Mouse (Mus musculus) embryonic facial prominence, embryonic 10.5 days (tissue): ENCODE results near the gene Frat2. TPM values are rescaled to one million over a fixed set of nuclear protein-coding genes. Genes with fewer than 3 reads are reported as not detected.

Experiments
- DNase-seq: peaks from one replicate; pipeline ENCODE4 v3.0.0-alpha.2; 2017; ENCODE audit warnings: low spot score
- H3K27ac ChIP-seq: fragments of 300-500 bp; sonication (generic); replicated peaks from 2 replicates; pipeline ENCODE4 v1.5.1; 2016; ENCODE audit warnings: mild to moderate bottlenecking
- H3K27me3 ChIP-seq: fragments of 300-500 bp; sonication (generic); replicated peaks from 2 replicates; pipeline ENCODE4 v1.6.1; 2016; ENCODE audit warnings: low read depth, mild to moderate bottlenecking; ENCODE audit not compliant: poor library complexity, severe bottlenecking
- H3K36me3 ChIP-seq: fragments of 300-500 bp; sonication (generic); replicated peaks from 2 replicates; pipeline ENCODE4 v1.6.1; 2016; ENCODE audit warnings: mild to moderate bottlenecking, moderate library complexity
- H3K4me1 ChIP-seq: fragments of 300-500 bp; sonication (generic); 2 replicates; pipeline ENCODE4 v1.6.1; 2016
- H3K4me3 ChIP-seq: fragments of 300-500 bp; sonication (generic); 2 replicates; pipeline ENCODE4 v1.5.1; 2016; ENCODE audit warnings: mild to moderate bottlenecking, moderate library complexity
- H3K9me3 ChIP-seq: fragments of 300-500 bp; sonication (generic); 2 replicates; pipeline ENCODE4 v1.6.1; 2016; ENCODE audit warnings: mild to moderate bottlenecking
- WGBS: fragments of 180-500 bp; shearing (Covaris S2); methylation state at CpG from one replicate; pipeline ENCODE4 v1.1.7; 2016; 5-methylcytosine and 5-hydroxymethylcytosine counted together
- polyA plus RNA-seq: library from polyadenylated mRNA; unstranded; fragments of >200 nt; fragmentation: Nextera tagmentation; extraction: Ambion mirVana; gene quantifications from 2 replicates; pipeline ENCODE4 v1.2.1, GENCODE M21; 2016

Frat2 gene
- polyA plus RNA-seq, 1 experiment from 2014 or later = 3.8 TPM

DNA sequence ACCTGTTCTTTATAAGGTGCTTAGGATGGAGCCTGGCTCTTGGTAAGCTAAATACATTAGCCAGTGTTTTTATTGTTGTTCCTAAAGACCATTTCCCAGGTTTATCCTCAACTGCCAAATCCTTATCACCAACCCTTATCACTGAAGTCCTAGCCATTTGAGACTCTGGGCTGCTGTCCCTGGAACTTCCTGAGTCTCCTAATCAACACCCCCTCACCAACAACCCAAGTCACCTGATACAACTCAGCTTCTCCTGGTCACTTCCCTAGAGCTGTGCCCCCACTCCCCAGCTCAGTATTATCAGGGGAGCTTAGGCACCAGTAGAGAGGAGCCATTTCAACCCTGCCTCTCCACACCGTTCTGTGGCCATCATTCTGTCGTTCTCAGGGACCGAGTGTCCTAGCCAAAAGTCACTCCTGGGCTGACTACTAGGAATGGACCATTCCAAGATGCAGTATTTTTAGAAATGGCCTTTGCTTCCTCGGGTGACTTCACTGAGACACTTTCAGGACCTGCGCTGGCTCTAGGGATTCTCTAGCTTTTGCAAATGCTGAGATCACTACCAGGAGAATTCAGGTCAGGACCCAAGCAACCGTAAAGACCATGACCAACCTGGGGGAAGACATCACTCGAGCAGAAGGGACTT lies 6.7 kb downstream of the Frat2 start:
- Histone ChIP-seq H3K27me3 (peaks cover 17% of the 10 kb centered on the region), H3K4me3 (no peak overlapping the region), H3K36me3 (no peaks in the 10 kb centered on the region), H3K27ac (no peak overlapping the region), H3K4me1 (peaks cover 28% of the 10 kb centered on the region), H3K9me3 (no peaks in the 10 kb centered on the region)
- WGBS = 80% methylated on average over 7 of the region's 7 CpGs
- DNase-seq = no peak

DNA sequence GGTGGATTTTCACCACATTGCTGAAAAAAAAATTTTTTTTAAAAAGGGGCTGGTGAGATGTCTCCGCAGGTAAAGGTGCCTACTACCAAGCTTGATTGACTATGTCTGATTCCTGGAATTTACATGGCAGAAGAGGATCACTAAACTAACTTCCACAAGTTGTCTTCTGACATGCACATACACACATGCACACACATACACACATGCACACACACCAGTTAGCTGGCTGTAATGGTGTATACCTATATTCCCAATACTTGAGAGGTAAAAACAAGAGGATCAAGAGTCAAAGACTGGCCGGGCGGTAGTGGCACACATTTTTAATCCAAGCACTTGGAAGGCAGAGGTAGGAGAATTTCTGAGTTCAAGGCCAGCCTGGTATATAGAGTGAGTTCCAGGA lies 8.2 kb downstream of the Frat2 start:
- DNase-seq = no peak
- Histone ChIP-seq H3K9me3 (no peaks in the 10 kb centered on the region), H3K27me3 (peaks cover 4% of the 10 kb centered on the region; the same call in 1 of the 2 replicates), H3K36me3 (no peaks in the 10 kb centered on the region), H3K27ac (no peak overlapping the region), H3K4me1 (peaks cover 35% of the 10 kb centered on the region), H3K4me3 (no peak overlapping the region)
- WGBS = 95% methylated on average over 3 of the region's 3 CpGs

GRCm38 (mm10) chr19:41838808-41839207 lies 9.1 kb downstream of the Frat2 start:
- Histone ChIP-seq H3K9me3 (no peaks in the 10 kb centered on the region), H3K4me3 (no peak overlapping the region), H3K27me3 (peaks cover 3% of the 10 kb centered on the region; the same call in 1 of the 2 replicates), H3K27ac (no peak overlapping the region), H3K4me1 (peaks cover 35% of the 10 kb centered on the region), H3K36me3 (no peaks in the 10 kb centered on the region)
- no peak for DNase-seq
- WGBS = 86% methylated on average over 6 of the region's 6 CpGs

- Histone ChIP-seq H3K27ac (no peak overlapping the region), H3K9me3 (no peaks in the 10 kb centered on the region), H3K27me3 (peaks cover 12% of the 10 kb centered on the region), H3K4me1 (peaks cover 40% of the 10 kb centered on the region), H3K36me3 (no peaks in the 10 kb centered on the region), H3K4me3 (no peak overlapping the region)
- DNase-seq = no peak
- WGBS = 70% methylated on average over 4 of the region's 4 CpGs
Observed at GRCm38 (mm10) chr19:41837917-41838261, 10.0 kb downstream of the Frat2 start.

GRCm38 (mm10) chr19:41837194-41837916 lies 10.6 kb downstream of the Frat2 start:
- no peak overlapping the region for H3K27ac ChIP-seq
- H3K27me3 ChIP-seq = peaks cover 18% of the 10 kb centered on the region
- no peak for DNase-seq
- H3K36me3 ChIP-seq = no peaks in the 10 kb centered on the region
- peaks cover 45% of the 10 kb centered on the region for H3K4me1 ChIP-seq
- WGBS = 66% methylated on average over 9 of the region's 9 CpGs
- no peak overlapping the region for H3K4me3 ChIP-seq
- no peaks in the 10 kb centered on the region for H3K9me3 ChIP-seq

DNA sequence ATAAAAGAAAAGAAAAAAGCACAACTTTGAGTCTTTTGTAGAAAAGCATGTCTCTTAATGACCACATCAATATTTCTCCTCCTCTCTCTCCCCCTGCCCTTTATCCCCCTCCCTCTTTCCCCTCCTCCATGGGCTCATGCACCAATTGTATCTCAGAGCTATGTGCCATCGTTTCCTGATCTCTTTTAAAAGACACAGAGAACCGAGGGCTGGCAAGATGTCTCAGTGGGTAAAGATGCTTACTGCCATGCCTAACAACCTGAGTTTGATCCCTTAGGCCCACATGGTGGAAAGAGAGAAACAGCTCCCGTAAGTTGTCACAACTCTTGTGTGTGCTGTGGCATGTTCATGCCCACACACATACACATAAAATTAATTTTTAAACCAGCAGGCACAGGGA lies 11.2 kb downstream of the Frat2 start:
- H3K27ac ChIP-seq = no peak overlapping the region
- WGBS = 52% methylated on average over 3 of the region's 3 CpGs
- H3K9me3 ChIP-seq = no peaks in the 10 kb centered on the region
- peaks cover 52% of the 10 kb centered on the region for H3K4me1 ChIP-seq
- peaks cover 24% of the 10 kb centered on the region for H3K27me3 ChIP-seq
- DNase-seq = no peak
- H3K4me3 ChIP-seq = no peak overlapping the region
- no peaks in the 10 kb centered on the region for H3K36me3 ChIP-seq

DNA sequence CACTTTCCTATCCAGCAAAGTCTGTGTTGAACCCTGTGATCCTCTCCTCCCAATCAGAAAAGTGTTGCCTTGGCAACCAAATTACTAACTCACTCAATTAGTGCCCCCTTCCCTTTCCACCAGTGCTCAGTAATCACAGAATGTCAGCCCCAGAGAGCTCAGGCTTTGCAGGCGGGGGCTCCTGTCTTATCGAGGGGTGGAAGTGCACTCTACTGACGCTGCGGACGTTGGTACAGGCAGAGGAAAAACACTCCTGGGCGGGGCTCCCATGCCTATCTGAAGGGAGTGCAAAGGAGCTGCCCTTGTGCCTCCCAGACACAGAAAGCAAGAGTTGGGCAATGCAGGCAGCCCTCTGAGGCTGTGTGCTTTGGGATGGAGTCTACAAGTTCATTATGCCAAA lies 12.1 kb downstream of the Frat2 start:
- H3K4me1 ChIP-seq = peaks cover 61% of the 10 kb centered on the region
- H3K27me3 ChIP-seq = peaks cover 31% of the 10 kb centered on the region
- 4% methylated on average over 6 of the region's 6 CpGs for WGBS
- no peaks in the 10 kb centered on the region for H3K36me3 ChIP-seq
- H3K27ac ChIP-seq = peak overlapping the region; percentile 63; the same call in 1 of the 2 replicates
- peak overlapping the region; percentile 40; the same call in 1 of the 2 replicates for H3K4me3 ChIP-seq
- no peaks in the 10 kb centered on the region for H3K9me3 ChIP-seq
- peak; percentile 61 for DNase-seq

- Histone ChIP-seq H3K4me1 (peaks cover 65% of the 10 kb centered on the region), H3K27me3 (peaks cover 35% of the 10 kb centered on the region), H3K9me3 (no peaks in the 10 kb centered on the region), H3K4me3 (peak overlapping the region; percentile 40; the same call in 1 of the 2 replicates), H3K36me3 (no peaks in the 10 kb centered on the region), H3K27ac (no peak overlapping the region)
- WGBS = 58% methylated on average over 6 of the region's 6 CpGs
- DNase-seq = no peak
Observed at GRCm38 (mm10) chr19:41835407-41835806, 12.5 kb downstream of the Frat2 start.

GRCm38 (mm10) chr19:41832501-41833201 lies 15.3 kb downstream of the Frat2 start:
- Histone ChIP-seq H3K4me3 (0 out of 2 replicates have a peak overlapping the region, but pooled peaks have one; percentile 6), H3K9me3 (no peaks in the 10 kb centered on the region), H3K27ac (peak overlapping the region; percentile 19; the same call in 1 of the 2 replicates), H3K27me3 (peaks cover 38% of the 10 kb centered on the region), H3K4me1 (peaks cover 65% of the 10 kb centered on the region), H3K36me3 (no peaks in the 10 kb centered on the region)
- 69% methylated on average over 13 of the region's 13 CpGs for WGBS
- no peak for DNase-seq

DNA sequence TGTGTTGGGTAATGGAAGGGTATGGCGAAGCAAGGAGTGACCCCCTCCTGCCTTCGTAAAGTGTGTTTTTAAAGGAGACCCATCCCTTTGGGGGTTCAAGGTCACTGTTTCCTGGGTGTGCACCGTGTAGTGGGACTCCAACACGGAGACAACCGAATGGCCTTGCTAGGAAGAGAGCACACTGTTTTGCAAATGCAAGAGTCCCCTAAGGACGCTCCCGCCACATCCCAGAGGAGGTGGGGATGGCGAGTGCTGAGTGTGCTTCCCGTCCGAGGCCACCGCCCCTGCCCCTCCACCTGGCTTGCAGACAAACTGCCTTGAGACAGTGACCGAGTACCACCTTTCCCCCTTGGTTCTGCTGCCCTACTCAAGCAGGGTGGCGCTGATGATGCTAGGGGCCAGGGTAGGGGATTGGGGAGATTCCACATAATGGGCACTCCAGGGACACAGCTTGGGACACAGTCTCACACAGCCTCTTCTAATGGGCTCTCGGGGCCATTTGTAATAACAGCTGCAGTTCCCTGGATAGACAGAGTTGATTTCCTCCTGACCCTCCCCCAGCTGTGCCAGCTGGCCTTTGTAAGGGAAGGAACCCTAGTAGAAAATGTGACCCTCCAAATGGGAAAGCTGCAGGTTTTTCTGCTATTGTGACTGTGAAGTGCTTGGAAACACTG lies 16.1 kb downstream of the Frat2 start:
- 4% methylated on average over 14 of the region's 14 CpGs for WGBS
- Histone ChIP-seq H3K27ac (no peak overlapping the region; the same call in 1 of the 2 replicates), H3K4me3 (peak overlapping the region; percentile 84), H3K9me3 (no peaks in the 10 kb centered on the region), H3K36me3 (no peaks in the 10 kb centered on the region), H3K4me1 (peaks cover 57% of the 10 kb centered on the region), H3K27me3 (peaks cover 38% of the 10 kb centered on the region)
- peak; percentile 32 for DNase-seq

GRCm38 (mm10) chr19:41831101-41831570 lies 16.8 kb downstream of the Frat2 start:
- H3K4me3 ChIP-seq = peak overlapping the region; percentile 84
- H3K9me3 ChIP-seq = no peaks in the 10 kb centered on the region
- no peaks in the 10 kb centered on the region for H3K36me3 ChIP-seq
- peaks cover 38% of the 10 kb centered on the region for H3K27me3 ChIP-seq
- no peak overlapping the region; the same call in 1 of the 2 replicates for H3K27ac ChIP-seq
- H3K4me1 ChIP-seq = peaks cover 50% of the 10 kb centered on the region
- under 1% methylated on average over 19 of the region's 19 CpGs for WGBS
- peak; percentile 50 for DNase-seq
